Mouse (Mus musculus) forebrain, embryonic 10.5 days (tissue): Measurements from ENCODE around the gene Rcn1. TPM values are rescaled to one million over a fixed set of nuclear protein-coding genes. Genes with fewer than 3 reads are reported as not detected.
A peak's percentile ranks its signal among the peaks of the same experiment; 100 is the strongest.

Source experiments
- DNase-seq: peaks from one replicate; pipeline ENCODE4 v3.0.0-alpha.2; 2017; ENCODE audit warnings: low spot score; ENCODE audit errors: extremely low spot score
- H3K27ac ChIP-seq: fragments of 300-500 bp; sonication (generic); 2 replicates; pipeline ENCODE4 v1.5.1; 2016; ENCODE audit warnings: mild to moderate bottlenecking
- H3K27me3 ChIP-seq: fragments of 300-500 bp; sonication (generic); 2 replicates; pipeline ENCODE4 v1.6.1; 2016; ENCODE audit warnings: mild to moderate bottlenecking; ENCODE audit not compliant: poor library complexity, severe bottlenecking
- H3K36me3 ChIP-seq: fragments of 300-500 bp; sonication (generic); replicated peaks from 2 replicates; pipeline ENCODE4 v1.6.1; 2016; ENCODE audit warnings: mild to moderate bottlenecking, moderate library complexity
- H3K4me1 ChIP-seq: fragments of 300-500 bp; sonication (generic); 2 replicates; pipeline ENCODE4 v1.6.1; 2016
- H3K4me3 ChIP-seq: fragments of 300-500 bp; sonication (generic); 2 replicates; pipeline ENCODE4 v1.5.1; 2016; ENCODE audit warnings: mild to moderate bottlenecking, moderate library complexity
- H3K9me3 ChIP-seq: fragments of 300-500 bp; sonication (generic); 2 replicates; pipeline ENCODE4 v1.6.1; 2016; ENCODE audit warnings: mild to moderate bottlenecking, moderate library complexity
- WGBS: fragments of 180-500 bp; shearing (Covaris S2); methylation state at CpG from one replicate; pipeline ENCODE4 v1.1.7; 2016; 5-methylcytosine and 5-hydroxymethylcytosine counted together
- polyA plus RNA-seq: library from polyadenylated mRNA; unstranded; fragments of >200 nt; fragmentation: Nextera tagmentation; extraction: Ambion mirVana; gene quantifications from 2 replicates; pipeline ENCODE4 v1.2.1, GENCODE M21; 2016

Rcn1 gene
- polyA plus RNA-seq, 1 experiment from 2014 or later: 110 TPM

GRCm38 (mm10) chr2:105389007-105389890 is 9.9 kb downstream of the Rcn1 start:
- Histone ChIP-seq H3K9me3 (no peaks in the 10 kb centered on the region), H3K27me3 (no peaks in the 10 kb centered on the region), H3K36me3 (peaks cover 99% of the 10 kb centered on the region), H3K27ac (no peak overlapping the region), H3K4me3 (no peak overlapping the region), H3K4me1 (peaks cover 10% of the 10 kb centered on the region; the same call in 1 of the 2 replicates)
- no peak for DNase-seq
- whole genome bisulfite sequencing: 93% methylated on average over 17 of the region's 17 CpGs

- WGBS: 90% methylated on average over 4 of the region's 4 CpGs
- Histone ChIP-seq H3K9me3 (no peaks in the 10 kb centered on the region), H3K36me3 (peaks cover 73% of the 10 kb centered on the region), H3K27me3 (no peaks in the 10 kb centered on the region), H3K4me3 (no peak overlapping the region), H3K4me1 (peaks cover 7% of the 10 kb centered on the region; the same call in 1 of the 2 replicates), H3K27ac (no peak overlapping the region)
- DNase-seq: no peak
These were observed 12.7 kb downstream of the Rcn1 start for GRCm38 (mm10) chr2:105386418-105386817.

GRCm38 (mm10) chr2:105384998-105385397 is 14.1 kb downstream of the Rcn1 start:
- WGBS: 77% methylated on average over 3 of the region's 3 CpGs

GRCm38 (mm10) chr2:105383063-105383462 is 16.1 kb downstream of the Rcn1 start:
- H3K27ac ChIP-seq: no peak overlapping the region
- peaks cover 41% of the 10 kb centered on the region for H3K36me3 ChIP-seq
- no peaks in the 10 kb centered on the region for H3K27me3 ChIP-seq
- H3K4me1 ChIP-seq: no peaks in the 10 kb centered on the region
- no peak overlapping the region for H3K4me3 ChIP-seq
- no peak for DNase-seq
- 92% methylated on average over 8 of the region's 8 CpGs for WGBS
- no peaks in the 10 kb centered on the region for H3K9me3 ChIP-seq

More at GRCm38 (mm10) chr2:105384998-105385397, 14.1 kb downstream of the Rcn1 start:
- DNase-seq: no peak
- Histone ChIP-seq H3K27me3 (no peaks in the 10 kb centered on the region), H3K9me3 (no peaks in the 10 kb centered on the region), H3K27ac (no peak overlapping the region), H3K4me1 (no peaks in the 10 kb centered on the region), H3K4me3 (no peak overlapping the region), H3K36me3 (peaks cover 60% of the 10 kb centered on the region)

- H3K27ac ChIP-seq: no peak overlapping the region
- DNase-seq: no peak
- no peak overlapping the region for H3K4me3 ChIP-seq
- peaks cover 18% of the 10 kb centered on the region for H3K36me3 ChIP-seq
- H3K27me3 ChIP-seq: no peaks in the 10 kb centered on the region
- 89% methylated on average over 3 of the region's 3 CpGs for WGBS
- H3K4me1 ChIP-seq: no peaks in the 10 kb centered on the region
- no peaks in the 10 kb centered on the region for H3K9me3 ChIP-seq
These were observed 18.3 kb downstream of the Rcn1 start for GRCm38 (mm10) chr2:105380757-105381319.

- H3K36me3 ChIP-seq: peaks cover 7% of the 10 kb centered on the region
- no peak overlapping the region for H3K27ac ChIP-seq
- no peaks in the 10 kb centered on the region for H3K9me3 ChIP-seq
- WGBS: 62% methylated on average over 1 of the region's 1 CpGs
- H3K27me3 ChIP-seq: no peaks in the 10 kb centered on the region
- H3K4me3 ChIP-seq: no peak overlapping the region
- H3K4me1 ChIP-seq: no peaks in the 10 kb centered on the region
- no peak for DNase-seq
These were observed 19.4 kb downstream of the Rcn1 start for GRCm38 (mm10) chr2:105379682-105380081.

- Histone ChIP-seq H3K9me3 (no peaks in the 10 kb centered on the region), H3K4me3 (no peak overlapping the region), H3K27me3 (peaks cover 28% of the 10 kb centered on the region), H3K27ac (no peak overlapping the region), H3K4me1 (peaks cover 3% of the 10 kb centered on the region), H3K36me3 (no peaks in the 10 kb centered on the region)
- WGBS: 88% methylated on average over 4 of the region's 4 CpGs
- no peak for DNase-seq
These were observed 23.4 kb downstream of the Rcn1 start for GRCm38 (mm10) chr2:105375705-105376104.

GRCm38 (mm10) chr2:105375261-105375660 is 23.9 kb downstream of the Rcn1 start:
- Histone ChIP-seq H3K27ac (no peak overlapping the region), H3K36me3 (no peaks in the 10 kb centered on the region), H3K9me3 (no peaks in the 10 kb centered on the region), H3K4me3 (no peak overlapping the region), H3K4me1 (peaks cover 8% of the 10 kb centered on the region), H3K27me3 (peaks cover 33% of the 10 kb centered on the region)
- 92% methylated on average over 7 of the region's 7 CpGs for WGBS
- no peak for DNase-seq

- Histone ChIP-seq H3K27me3 (peaks cover 41% of the 10 kb centered on the region), H3K27ac (no peak overlapping the region), H3K9me3 (no peaks in the 10 kb centered on the region), H3K4me1 (peaks cover 11% of the 10 kb centered on the region), H3K4me3 (no peak overlapping the region), H3K36me3 (no peaks in the 10 kb centered on the region)
- WGBS: 94% methylated on average over 11 of the region's 11 CpGs
- no peak for DNase-seq
These were observed 25.5 kb downstream of the Rcn1 start for GRCm38 (mm10) chr2:105373658-105374057.

GRCm38 (mm10) chr2:105372727-105373126 is 26.4 kb downstream of the Rcn1 start:
- Histone ChIP-seq H3K36me3 (no peaks in the 10 kb centered on the region), H3K9me3 (no peaks in the 10 kb centered on the region), H3K4me3 (no peak overlapping the region), H3K27me3 (peaks cover 41% of the 10 kb centered on the region), H3K27ac (no peak overlapping the region), H3K4me1 (peaks cover 11% of the 10 kb centered on the region)
- no peak for DNase-seq
- 89% methylated on average over 5 of the region's 5 CpGs for WGBS

GRCm38 (mm10) chr2:105372156-105372555 is 27.0 kb downstream of the Rcn1 start:
- Histone ChIP-seq H3K27me3 (peaks cover 41% of the 10 kb centered on the region), H3K27ac (no peak overlapping the region), H3K4me1 (peaks cover 11% of the 10 kb centered on the region), H3K36me3 (no peaks in the 10 kb centered on the region), H3K4me3 (no peak overlapping the region), H3K9me3 (no peaks in the 10 kb centered on the region)
- WGBS: 90% methylated on average over 6 of the region's 6 CpGs
- no peak for DNase-seq

- WGBS: 35% methylated on average over 14 of the region's 14 CpGs
- peak overlapping the region; percentile 38 for H3K4me3 ChIP-seq
These were observed 28.4 kb downstream of the Rcn1 start for GRCm38 (mm10) chr2:105370698-105371097.

GRCm38 (mm10) chr2:105370240-105370639 is 28.9 kb downstream of the Rcn1 start:
- peak overlapping the region; percentile 38 for H3K4me3 ChIP-seq
- 9% methylated on average over 10 of the region's 10 CpGs for WGBS
- no peak overlapping the region for H3K27ac ChIP-seq
- no peaks in the 10 kb centered on the region for H3K9me3 ChIP-seq
- no peaks in the 10 kb centered on the region for H3K36me3 ChIP-seq
- H3K4me1 ChIP-seq: peaks cover 11% of the 10 kb centered on the region
- peaks cover 41% of the 10 kb centered on the region for H3K27me3 ChIP-seq
- no peak for DNase-seq

More at GRCm38 (mm10) chr2:105370698-105371097, 28.4 kb downstream of the Rcn1 start:
- no peaks in the 10 kb centered on the region for H3K36me3 ChIP-seq
- no peak overlapping the region for H3K27ac ChIP-seq
- peaks cover 11% of the 10 kb centered on the region for H3K4me1 ChIP-seq
- no peaks in the 10 kb centered on the region for H3K9me3 ChIP-seq
- peaks cover 41% of the 10 kb centered on the region for H3K27me3 ChIP-seq
- DNase-seq: no peak
